Mouse (Mus musculus): ENCODE data around the gene Pafah1b2.
A peak's percentile ranks its signal among the peaks of the same experiment; 100 is the strongest.

The Pafah1b2 gene

DNA sequence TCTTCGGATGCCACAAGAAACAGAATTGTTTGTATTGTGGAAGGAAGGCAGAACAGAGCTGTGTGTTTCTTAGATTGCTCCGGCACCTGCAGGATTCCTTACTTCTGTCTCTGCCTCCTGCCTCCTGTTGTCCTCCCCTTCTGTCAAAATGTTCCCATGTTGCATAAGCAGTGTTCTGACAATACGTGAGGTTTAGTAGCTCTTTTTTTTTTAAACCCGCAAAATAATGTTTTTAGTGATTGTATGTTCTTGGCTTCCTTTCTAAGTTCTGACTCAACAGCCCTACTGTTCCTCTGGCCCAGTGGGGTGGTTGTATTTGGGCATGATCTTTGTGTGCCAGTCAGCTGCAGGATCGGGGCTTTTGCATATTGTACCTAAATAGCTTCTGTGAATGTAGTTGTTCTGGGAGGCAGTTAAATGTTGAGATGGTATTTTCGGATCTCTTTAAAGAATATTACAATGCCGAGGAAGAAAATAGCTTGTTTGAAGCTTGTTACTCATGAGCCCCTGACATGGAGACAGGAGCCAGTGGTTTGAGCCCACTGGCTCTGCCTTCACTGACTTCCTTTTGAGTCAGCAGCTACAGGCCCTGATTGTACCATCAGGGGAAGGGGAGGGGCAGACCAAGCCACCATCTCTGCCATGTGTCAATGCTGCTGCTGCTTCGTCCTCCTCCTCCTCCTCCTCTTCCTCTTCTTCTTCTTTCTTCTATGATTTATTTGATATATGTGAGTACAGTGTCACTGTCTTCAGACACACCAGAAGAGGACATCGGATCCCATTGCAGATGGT lies 13.8 kb upstream of the Pafah1b2 start:
- DNase-seq (ENCODE audit: low read depth, low spot score), result no peak

DNA sequence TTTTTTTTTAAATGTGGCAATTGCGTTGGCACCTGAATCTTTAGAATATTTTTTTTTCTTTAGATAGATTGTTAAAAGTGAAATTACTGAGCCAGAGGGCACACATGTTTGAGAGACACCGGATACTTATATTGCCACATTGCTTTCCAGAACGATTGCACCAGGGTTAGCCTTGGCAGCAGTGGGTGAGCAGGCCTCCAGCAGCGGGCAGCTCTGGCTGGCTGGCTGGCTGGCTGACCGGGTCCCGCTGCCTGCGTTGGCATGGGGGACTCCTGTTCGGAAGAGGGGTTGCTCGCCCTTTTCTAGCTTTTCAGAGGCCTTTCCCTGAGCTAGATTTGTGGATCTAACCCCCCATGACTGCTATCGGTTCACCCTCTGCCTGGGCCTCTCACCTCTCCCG lies 11.1 kb upstream of the Pafah1b2 start:
- DNase-seq (ENCODE audit: low read depth, low spot score), result no peak

DNA sequence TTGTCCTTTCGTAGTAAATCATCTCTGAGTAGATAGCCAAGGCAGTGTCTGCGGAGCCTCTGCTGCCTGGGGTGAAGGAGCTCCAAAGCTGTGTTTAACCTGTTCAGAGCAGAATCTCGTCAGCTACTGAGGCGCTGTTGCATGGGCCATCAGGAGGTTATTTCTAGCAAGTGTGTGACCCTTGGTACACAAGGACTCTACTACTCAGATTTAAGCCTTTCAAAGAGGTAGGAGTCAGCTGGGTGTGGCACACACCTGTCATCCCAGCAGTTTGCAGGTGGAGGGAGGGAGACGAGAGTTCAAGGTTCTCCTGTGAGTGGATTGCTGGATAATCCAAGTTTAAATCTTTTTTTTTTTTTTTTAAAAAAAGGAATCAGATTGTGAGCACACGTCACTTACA lies 7.5 kb upstream of the Pafah1b2 start:
- no peak for DNase-seq (ENCODE audit: low read depth, low spot score)

DNA sequence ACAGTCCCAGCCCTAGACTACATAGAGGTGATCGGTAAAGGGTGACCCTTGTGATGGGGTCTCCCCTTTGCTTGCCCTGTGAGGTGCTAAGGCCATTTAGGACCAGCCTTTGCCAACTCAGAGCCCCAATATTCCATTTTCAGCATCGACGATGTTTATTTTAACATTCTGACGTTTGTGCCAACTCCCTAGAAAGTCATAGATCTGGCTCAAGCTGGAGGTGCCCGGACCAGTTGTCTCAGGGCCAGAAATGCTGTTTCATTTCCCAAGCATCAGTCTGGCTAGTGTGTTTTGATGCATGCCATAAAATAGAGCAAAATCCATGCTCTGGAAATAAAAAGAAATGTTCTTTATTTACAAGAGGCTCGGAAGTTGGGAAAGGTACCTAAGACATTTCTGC lies 5.8 kb upstream of the Pafah1b2 start:
- DNase-seq (ENCODE audit: low read depth, low spot score), result no peak

DNA sequence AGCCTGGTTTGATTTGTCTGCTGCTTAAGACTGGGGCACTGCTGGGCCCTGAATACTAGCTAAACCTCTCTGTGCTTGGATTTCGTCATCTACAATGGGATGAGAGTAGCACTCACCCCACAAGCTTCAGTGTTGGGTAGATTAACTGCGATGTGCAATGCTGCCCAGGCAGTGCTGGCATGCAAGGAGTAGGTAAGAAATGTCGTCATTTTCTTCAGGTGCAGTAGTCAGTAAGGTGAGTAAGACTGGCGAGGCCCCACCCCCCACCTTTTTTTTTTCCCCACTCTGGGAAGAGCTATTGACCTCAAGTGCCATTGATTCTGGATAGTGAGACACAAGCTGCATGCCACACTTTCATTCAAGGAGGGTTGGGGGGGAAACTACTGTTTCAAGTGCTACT lies 3.9 kb upstream of the Pafah1b2 start:
- no peak for DNase-seq (ENCODE audit: low read depth, low spot score)

- no peak for DNase-seq (ENCODE audit: low read depth, low spot score)
These were observed 3.3 kb upstream of the Pafah1b2 start for GRCm38 (mm10) chr9:46015831-46016230.

DNA sequence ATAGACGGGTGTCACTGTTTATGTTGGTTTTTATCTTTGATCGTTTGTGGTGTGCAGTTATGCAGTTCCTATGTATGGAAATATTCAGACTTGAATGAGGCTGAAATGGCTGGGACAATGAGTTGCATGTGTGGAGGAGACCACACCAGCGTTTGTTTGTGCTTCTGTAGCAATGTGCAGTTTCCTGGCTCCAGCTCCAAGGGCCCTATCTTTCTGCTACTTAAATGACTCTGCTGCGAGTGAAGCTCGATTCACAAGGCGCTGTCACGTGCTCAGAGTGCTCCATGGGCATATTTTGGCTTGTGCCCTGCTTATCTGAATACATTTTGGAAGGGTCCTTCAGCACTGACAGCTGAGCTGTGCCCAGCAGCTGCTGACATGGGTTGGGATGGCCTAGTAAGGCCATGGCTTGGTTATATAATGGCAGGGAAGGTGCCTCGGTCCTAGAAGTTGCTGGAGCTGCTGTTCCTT lies 2.6 kb upstream of the Pafah1b2 start:
- DNase-seq (ENCODE audit: low read depth, low spot score), result no peak

DNA sequence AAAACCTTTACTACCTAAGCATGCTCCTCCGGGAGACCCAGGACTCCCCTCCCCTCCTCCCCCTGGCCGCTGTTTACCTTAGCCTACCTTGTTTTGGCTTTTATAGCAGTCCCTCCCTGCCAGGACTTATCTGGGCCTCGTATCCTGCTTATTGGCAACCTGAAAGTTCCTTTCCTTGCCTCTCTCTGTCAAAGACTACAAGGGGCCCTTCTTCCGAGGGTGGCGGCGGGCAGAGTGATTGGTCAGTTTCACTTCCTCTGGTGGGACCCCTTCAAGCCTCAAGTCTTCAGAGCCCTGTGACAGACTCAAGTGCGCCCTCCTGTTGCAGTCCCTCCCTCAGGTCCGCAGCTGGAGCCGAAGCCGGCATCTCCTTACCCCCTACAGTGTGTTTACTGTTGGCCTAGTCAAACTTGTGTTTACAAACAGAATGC lies 1.8 kb upstream of the Pafah1b2 start:
- no peak for DNase-seq (ENCODE audit: low read depth, low spot score)

- DNase-seq (ENCODE audit: low read depth, low spot score), result no peak
These were observed 1.1 kb upstream of the Pafah1b2 start for GRCm38 (mm10) chr9:46013616-46014015.

- DNase-seq (ENCODE audit: low read depth, low spot score), result no peak
These were observed 608 bp upstream of the Pafah1b2 start for GRCm38 (mm10) chr9:46013009-46013586.

DNA sequence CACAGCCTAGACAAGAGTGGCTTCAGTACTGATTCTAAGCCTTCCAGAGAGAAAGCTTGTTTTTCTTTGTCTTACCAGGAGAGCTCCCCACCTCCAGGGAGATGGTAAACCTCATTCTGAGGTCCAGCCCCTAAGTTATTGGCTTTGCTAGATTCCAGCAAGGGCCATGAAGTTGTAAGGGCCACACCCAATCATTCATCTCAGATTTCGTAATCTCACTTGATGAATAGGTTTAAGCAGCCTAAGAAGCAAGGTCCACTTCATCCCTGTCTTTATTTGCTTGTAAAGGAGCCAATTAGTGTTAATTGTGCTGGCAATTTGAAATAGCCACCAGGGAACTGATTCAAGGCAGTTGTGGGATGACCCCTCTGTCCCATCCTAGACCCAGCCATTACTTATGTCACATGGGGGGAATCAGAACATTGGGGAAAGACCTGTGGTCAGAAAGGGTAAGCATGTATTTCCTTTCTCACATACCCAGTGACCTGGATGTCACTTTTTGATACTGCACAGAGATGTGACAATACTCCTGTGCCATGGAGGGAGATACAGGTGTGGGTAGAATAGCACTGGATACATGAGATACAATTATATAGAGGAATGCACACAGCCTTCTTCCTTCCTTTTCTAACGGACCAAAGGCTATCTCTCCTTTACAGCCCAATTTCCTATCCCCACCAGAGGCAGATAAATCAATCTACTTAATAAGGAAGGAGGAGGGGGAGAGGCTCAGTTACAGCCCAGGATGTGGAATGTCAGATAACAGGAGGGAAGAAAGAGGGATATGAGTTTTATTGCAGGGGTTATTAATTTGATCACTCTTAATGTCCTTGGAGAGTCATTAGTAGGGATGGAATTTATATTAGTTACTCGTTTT lies 1.2 kb downstream of the Pafah1b2 start:
- DNase-seq (ENCODE audit: low read depth, low spot score), result no peak

DNA sequence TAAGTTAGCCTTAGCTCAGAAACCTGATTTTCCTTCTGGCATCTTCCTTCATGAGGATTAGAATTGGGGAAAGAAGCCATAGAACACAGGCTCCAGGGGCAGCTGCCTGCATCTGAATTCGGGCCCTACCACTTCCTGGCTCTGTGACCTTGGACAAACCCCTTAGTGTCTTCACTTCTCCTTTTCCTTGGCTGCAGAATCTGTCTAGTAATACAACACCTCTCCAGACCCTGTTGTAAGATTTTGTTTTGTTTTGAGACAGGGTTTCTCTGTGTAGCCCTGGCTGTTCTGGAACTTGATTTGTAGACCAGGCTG lies 2.9 kb downstream of the Pafah1b2 start:
- DNase-seq (ENCODE audit: low read depth, low spot score), result no peak

GRCm38 (mm10) chr9:46008931-46009668 lies 3.4 kb downstream of the Pafah1b2 start:
- DNase-seq (ENCODE audit: low read depth, low spot score), result no peak

- no peak for DNase-seq (ENCODE audit: low read depth, low spot score)
These were observed 6.3 kb downstream of the Pafah1b2 start for GRCm38 (mm10) chr9:46006224-46006623.

DNA sequence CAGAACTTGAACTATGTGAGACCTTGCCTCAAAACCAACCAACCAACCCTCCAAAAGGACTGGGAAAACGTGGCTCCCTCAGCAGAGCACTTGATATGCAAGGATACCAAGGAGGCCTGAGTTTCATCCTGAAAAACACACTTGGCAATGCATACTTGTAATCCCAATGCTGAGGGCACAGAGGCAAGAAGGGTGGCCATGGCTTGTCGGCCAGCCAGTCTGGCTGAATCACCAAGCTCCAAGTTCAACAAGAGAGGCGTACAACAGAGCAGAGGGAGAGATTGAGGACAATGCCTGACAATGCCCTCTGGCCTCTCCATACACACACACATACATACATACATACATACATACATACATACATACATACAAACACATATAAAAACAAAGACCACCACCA lies 8.0 kb downstream of the Pafah1b2 start:
- DNase-seq (ENCODE audit: low read depth, low spot score), result no peak

- DNase-seq (ENCODE audit: low read depth, low spot score), result peak; percentile 64
These were observed 8.8 kb downstream of the Pafah1b2 start for GRCm38 (mm10) chr9:46003729-46004128.

GRCm38 (mm10) chr9:45999009-45999408 lies 13.5 kb downstream of the Pafah1b2 start:
- DNase-seq (ENCODE audit: low read depth, low spot score), result no peak

DNA sequence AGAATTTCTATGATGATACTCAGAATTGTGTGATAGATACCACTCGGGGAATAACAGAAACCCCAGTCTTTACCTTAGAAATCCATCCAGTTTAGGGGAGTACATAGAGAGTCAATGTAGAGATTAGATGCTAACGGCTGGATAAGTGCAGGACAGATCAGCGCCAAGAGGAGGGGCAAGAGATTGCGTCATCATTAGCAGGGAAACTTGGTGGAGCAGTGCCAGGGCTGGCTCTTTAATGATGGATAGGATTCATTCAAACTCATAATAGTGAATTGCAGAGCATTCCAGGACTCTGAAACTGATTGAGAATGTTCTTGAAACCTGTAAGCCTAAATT lies 27.3 kb downstream of the Pafah1b2 start:
- peak; percentile 24 for DNase-seq (ENCODE audit: low read depth, low spot score)

GRCm38 (mm10) chr9:45984409-45985228 lies 27.9 kb downstream of the Pafah1b2 start:
- peak; percentile 83 for DNase-seq (ENCODE audit: low read depth, low spot score)

DNA sequence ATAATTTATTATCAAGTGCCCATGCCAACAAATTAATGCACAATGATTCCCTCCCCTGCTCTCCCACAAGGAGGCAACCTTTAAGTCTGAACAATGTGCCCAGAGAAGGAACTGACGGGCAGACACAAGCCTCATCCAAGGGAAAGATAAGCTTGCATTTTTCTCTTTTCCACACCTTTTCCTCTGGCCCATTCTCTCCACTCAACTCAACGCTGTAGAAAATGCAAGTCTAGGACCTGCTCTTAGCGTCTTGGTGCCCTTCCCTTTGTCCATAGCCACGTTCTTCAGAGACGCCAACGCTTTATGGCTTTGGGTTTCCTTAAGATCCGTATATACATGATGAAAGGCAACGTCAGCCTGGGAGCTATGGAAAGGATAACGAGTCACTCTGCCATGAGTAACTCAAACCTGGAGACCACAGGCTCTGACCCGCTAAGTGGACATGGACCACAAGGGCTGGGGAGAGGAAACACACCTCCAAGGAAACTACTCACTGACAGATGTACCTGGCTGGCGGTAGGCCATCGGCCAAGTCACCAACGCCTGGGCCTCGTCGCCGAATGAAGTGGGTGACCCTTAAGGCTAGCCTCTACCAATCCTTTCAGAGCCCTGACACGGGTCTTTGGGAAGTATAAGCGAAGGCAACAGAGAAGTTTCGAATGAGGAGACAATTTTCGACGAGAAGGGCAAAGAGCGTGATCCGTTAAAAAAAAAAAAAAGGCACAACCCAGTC lies 28.6 kb downstream of the Pafah1b2 start:
- DNase-seq (ENCODE audit: low read depth, low spot score), result no peak
